Mouse (Mus musculus) forebrain, postnatal 0 days (tissue): ENCODE measurements at regions not wholly inside any gene's neighbourhood (a gene's known extent, or its start where the extent isn't known, plus 50 kb on each side); places are given as distances from the start of the nearest gene placed in this dataset.
A peak's percentile ranks its signal among the peaks of the same experiment; 100 is the strongest.

Experiments used
- ATAC-seq: fragments of 200-750 bp; cut with Nextera tagmentation; 2 replicates; pipeline ENCODE4 v1.8.0; 2017; ENCODE audit warnings: mild to moderate bottlenecking, moderate library complexity
- DNase-seq: peaks from one replicate; pipeline ENCODE4 v3.0.0-alpha.2; 2015
- H3K27ac ChIP-seq: fragments of 300-500 bp; sonication (generic); 2 replicates; pipeline ENCODE4 v1.5.1; 2014; ENCODE audit warnings: low read depth, mild to moderate bottlenecking, antibody characterized with exemption, low read length, moderate library complexity, mixed read lengths
- H3K27me3 ChIP-seq: fragments of 300-500 bp; sonication (generic); 2 replicates; pipeline ENCODE4 v1.6.1; 2014; ENCODE audit warnings: mild to moderate bottlenecking, low read length, mixed read lengths; ENCODE audit not compliant: insufficient read depth
- H3K36me3 ChIP-seq: fragments of 300-500 bp; sonication (generic); 2 replicates; pipeline ENCODE4 v1.6.1; 2014; ENCODE audit warnings: mild to moderate bottlenecking, moderate library complexity; ENCODE audit not compliant: insufficient read depth
- H3K4me1 ChIP-seq: fragments of 300-500 bp; sonication (generic); 2 replicates; pipeline ENCODE4 v1.6.1; 2014; ENCODE audit warnings: antibody characterized with exemption; ENCODE audit not compliant: insufficient read depth
- H3K4me2 ChIP-seq: fragments of 300-500 bp; sonication (generic); 2 replicates; pipeline ENCODE4 v1.6.1; 2014; ENCODE audit warnings: low read depth, mild to moderate bottlenecking, moderate library complexity
- H3K4me3 ChIP-seq: fragments of 300-500 bp; sonication (generic); 2 replicates; pipeline ENCODE4 v1.5.1; 2014; ENCODE audit warnings: low read depth, low read length, mixed read lengths
- H3K9ac ChIP-seq: fragments of 300-500 bp; sonication (generic); 2 replicates; pipeline ENCODE4 v1.6.1; 2014; ENCODE audit warnings: mild to moderate bottlenecking
- H3K9me3 ChIP-seq: fragments of 300-500 bp; sonication (generic); 2 replicates; pipeline ENCODE4 v1.6.1; 2016; ENCODE audit warnings: low read length
- CTCF ChIP-seq: sonication (generic); IDR thresholded peaks from 2 replicates; pipeline ENCODE4 v1.5.1; 2016; ENCODE audit warnings: antibody characterized with exemption, control low read depth, low read depth
- WGBS: fragments of 180-500 bp; shearing (Covaris S2); extraction: QIAGEN DNeasy Blood & Tissue Kit; methylation state at CpG from one replicate; pipeline ENCODE4 v1.1.7; 2014; 5-methylcytosine and 5-hydroxymethylcytosine counted together

DNA sequence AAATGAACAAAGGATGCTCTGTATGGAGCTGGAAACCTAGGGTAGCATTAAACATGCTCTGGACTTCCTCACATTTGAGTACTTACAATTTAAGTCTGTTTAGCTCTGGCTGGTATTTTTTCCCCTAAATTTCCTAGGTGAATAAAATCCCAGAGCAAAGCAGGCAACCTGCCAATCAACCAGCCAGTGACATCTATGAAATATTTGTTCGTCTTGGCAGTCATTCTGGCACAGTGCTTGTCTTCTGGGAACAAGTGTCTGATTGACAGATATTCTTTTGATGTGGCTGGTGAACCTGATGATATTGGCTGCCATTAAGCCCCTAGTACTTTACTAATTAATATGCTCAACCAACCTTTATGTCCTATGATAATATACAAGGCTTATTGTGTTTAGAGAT, 64.1 kb upstream of the Dcaf12l2 start:
- H3K27ac ChIP-seq, result no peak overlapping the region
- H3K27me3 ChIP-seq, result no peaks in the 10 kb centered on the region
- DNase-seq, result peak; percentile 10
- WGBS, result 34% methylated on average over 1 of the region's 1 CpGs
- H3K4me2 ChIP-seq, result no peak overlapping the region
- TF ChIP-seq CTCF, result no peak
- no peak overlapping the region for H3K4me3 ChIP-seq
- H3K36me3 ChIP-seq, result no peaks in the 10 kb centered on the region
- ATAC-seq, result no peak
- no peaks in the 10 kb centered on the region for H3K9me3 ChIP-seq
- no peaks in the 10 kb centered on the region for H3K4me1 ChIP-seq
- no peak overlapping the region for H3K9ac ChIP-seq
